18 mouse cellular contexts compared by ENCODE assay signal in the genomic region with DNA sequence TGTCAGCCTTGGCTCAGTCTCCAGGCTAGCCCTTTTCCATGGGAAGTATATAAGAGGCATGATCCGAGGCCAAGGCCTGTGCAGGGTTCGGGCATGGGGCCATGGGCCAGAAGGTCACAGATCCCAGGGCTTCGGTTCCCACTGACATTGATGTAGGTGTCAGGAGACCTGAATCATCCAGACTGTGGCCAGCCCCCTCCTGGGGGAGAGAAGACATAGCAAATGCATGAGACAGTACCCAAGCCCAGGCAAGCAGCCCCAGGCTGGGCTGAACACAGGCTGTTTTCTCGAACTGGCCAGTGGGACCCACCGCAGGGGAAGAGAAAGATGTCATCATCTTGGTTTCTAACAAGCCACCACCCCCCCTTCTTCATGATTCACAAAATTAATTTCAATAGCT. TPM values are rescaled to one million over a fixed set of nuclear protein-coding genes. Genes with fewer than 3 reads are reported as not detected.
A peak's percentile ranks its signal among the peaks of the same experiment; 100 is the strongest.
DNase-seq lines count a peak whose midpoint lies in the region; ATAC-seq and TF ChIP-seq lines count a peak whose summit lies in the region.
"Had no signal": no experiment of that assay in that cellular context is flagged by ENCODE, and none has a peak within 500 bp of the region (broad histone marks: within the 10 kb centered on the region; RNA-seq: fewer than 3 reads in every experiment).

No protein-coding gene starts in this region.

- H3K36me3 ChIP-seq in heart, postnatal 0 days (replicated peaks; ENCODE audit: control insufficient read depth, insufficient read depth, low read length): no peaks in the 10 kb centered on the region
- H3K36me3 ChIP-seq: midbrain, embryonic 15.5 days had no signal

- H3K4me2 ChIP-seq in heart, postnatal 0 days (ENCODE audit: low read depth, low read length): no peak overlapping the region
- H3K4me2 ChIP-seq: midbrain, embryonic 15.5 days had no signal

- DNase-seq in heart, postnatal 0 days (ENCODE audit: low spot score): no peak
- DNase-seq in heart, adult 11 months: no peak
- peak; percentile 72 for DNase-seq in NIH3T3 (ENCODE audit: low read depth)
- DNase-seq in adrenal gland, postnatal 36 days: peak; percentile 59 to 66
- DNase-seq in lung, postnatal 10 days: peak; percentile 76
- DNase-seq in left cerebral cortex, postnatal 14 days (ENCODE audit: low spot score in 2 of 2): no peak
- DNase-seq: kidney, postnatal 14 days; layer of hippocampus, postnatal 36 days; liver; thymus, adult 18-20 months had no signal

- intact Hi-C loops in left cerebral cortex, postnatal 14 days (cut with DNase I): no loop called here

- 68% methylated on average over 5 of the region's 5 CpGs for WGBS in heart, postnatal 0 days

- TF ChIP-seq CTCF in heart, postnatal 0 days (IDR thresholded peaks at IDR 0.05; ENCODE audit: low read depth): no peak

- no peak overlapping the region for H3K27ac ChIP-seq in heart, postnatal 0 days (ENCODE audit: low read depth)
- H3K27ac ChIP-seq: macrophage; midbrain, embryonic 15.5 days had no signal

- TF ChIP-seq EP300 in heart, postnatal 0 days (IDR thresholded peaks at IDR 0.05; ENCODE audit: low read depth): no peak

- H3K27me3 ChIP-seq in heart, postnatal 0 days (ENCODE audit: control insufficient read depth, insufficient read depth, low read length): no peaks in the 10 kb centered on the region
- H3K27me3 ChIP-seq: midbrain, embryonic 15.5 days had no signal

- 0 out of 2 replicates have a peak, but pooled peaks cover 1% of the 10 kb centered on the region for H3K4me1 ChIP-seq in heart, postnatal 0 days (ENCODE audit: control insufficient read depth, insufficient read depth)
- H3K4me1 ChIP-seq: midbrain, embryonic 15.5 days had no signal

- no peak overlapping the region for H3K9ac ChIP-seq in heart, postnatal 0 days (replicated peaks; ENCODE audit: low read depth, low read length)
- H3K9ac ChIP-seq: midbrain, embryonic 15.5 days had no signal

- no peak overlapping the region for H3K4me3 ChIP-seq in heart, postnatal 0 days (ENCODE audit: low read depth, low read length)
- H3K4me3 ChIP-seq: erythroblast, embryonic 14.5 days; midbrain, embryonic 15.5 days had no signal

- ATAC-seq in heart, postnatal 0 days (ENCODE audit: insufficient read depth, low read depth): 0 out of 2 replicates have a peak, but pooled peaks have one; percentile 22
- no peak for ATAC-seq in inflammation-experienced regulatory T-cells, adult 6 months
- ATAC-seq: midbrain, embryonic 15.5 days had no signal

- H3K9me3 ChIP-seq in heart, postnatal 0 days (replicated peaks; ENCODE audit: control insufficient read depth, low read length): no peaks in the 10 kb centered on the region
- H3K9me3 ChIP-seq: midbrain, embryonic 15.5 days had no signal

RNA-seq across cellular contexts. Expression of a gene that starts 33.9 kb away (rescaled TPM):
- total RNA-seq in heart, postnatal 0 days (2014; rRNA removed; ENCODE audit: low replicate concordance): not detected in 2 replicates
- not detected in 2 replicates for polyA plus RNA-seq in heart, postnatal 0 days (2015; fragmentation: Nextera tagmentation; extraction: Ambion mirVana)
- not detected for total RNA-seq in adrenal gland, postnatal 36 days (2021)
- polyA plus RNA-seq in inflammation-experienced regulatory T-cells, adult 6 months (2017; shearing (Covaris generic)): not detected
- not detected for total RNA-seq in left cerebral cortex, postnatal 14 days (2021)
- total RNA-seq: common myeloid progenitor, adult 5-6 weeks; layer of hippocampus, postnatal 36 days had no signal
- polyA plus RNA-seq: frontal cortex, adult 2 months; heart, embryonic 14.5 days; macrophage; midbrain, embryonic 15.5 days; neural tube, embryonic 11.5 days had no signal

RNA-seq across cellular contexts. Expression of a gene that starts 42.7 kb away (rescaled TPM):
- not detected in 2 replicates for total RNA-seq in heart, postnatal 0 days (2014; rRNA removed; ENCODE audit: low replicate concordance)
- 0.18 and 0.22 TPM in 2 replicates for polyA plus RNA-seq in heart, postnatal 0 days (2015; fragmentation: Nextera tagmentation; extraction: Ambion mirVana)
- total RNA-seq in adrenal gland, postnatal 36 days (2021): not detected
- polyA plus RNA-seq in inflammation-experienced regulatory T-cells, adult 6 months (2017; shearing (Covaris generic)): not detected
- total RNA-seq in left cerebral cortex, postnatal 14 days (2021): not detected
- total RNA-seq: layer of hippocampus, postnatal 36 days had no signal
- polyA plus RNA-seq: frontal cortex, adult 2 months; macrophage; midbrain, embryonic 15.5 days had no signal

RNA-seq across cellular contexts. Expression of a gene that starts 59.6 kb away (rescaled TPM):
- 4.6 and 9.4 TPM in 2 replicates for total RNA-seq in heart, postnatal 0 days (2014; rRNA removed; ENCODE audit: low replicate concordance)
- polyA plus RNA-seq in heart, postnatal 0 days (2015; fragmentation: Nextera tagmentation; extraction: Ambion mirVana): 6.4 and 8.3 TPM in 2 replicates
- 10 to 100 TPM; 18.5 to 29.9 TPM for total RNA-seq in adrenal gland, postnatal 36 days (2021)
- polyA plus RNA-seq in inflammation-experienced regulatory T-cells, adult 6 months (2017; shearing (Covaris generic)): 10 to 100 TPM in 2 of 3 experiments, 1 to 10 TPM in 1; 6.3 to 17.2 (median 12.0) TPM
- total RNA-seq in left cerebral cortex, postnatal 14 days (2021): 1 to 10 TPM; 7.3 TPM

Comparison
In these comparisons a context has a peak if more than half of its experiments do, and no peak if none do; other contexts are left out.
1. DNase-seq: peak in NIH3T3 (single experiment), adrenal gland, postnatal 36 days (2 of 2) and lung, postnatal 10 days (single experiment); none in heart, postnatal 0 days (single experiment), heart, adult 11 months (single experiment) and left cerebral cortex, postnatal 14 days (0 of 2).